Mouse (Mus musculus): ENCODE data around the gene Hnrnph1. TPM values are rescaled to one million over a fixed set of nuclear protein-coding genes. Genes with fewer than 3 reads are reported as not detected.

The Hnrnph1 gene
- polyA plus RNA-seq (2014; fragmentation: Illumina TruSeq; extraction: RNeasy Lipid Tissue Mini Kit (QIAGEN cat#74804); ENCODE audit: low replicate concordance) = 820 TPM

GRCm38 (mm10) chr11:50376911-50377891, at the start of gene Hnrnph1:
TSS of gene Hnrnph1 (plus strand) at chr11:50376990.

GRCm38 (mm10) chr11:50354162-50354561, 22.6 kb upstream of the Hnrnph1 start, which contains the start of gene Cby3:
TSS of gene Cby3 (plus strand) at chr11:50354462.

GRCm38 (mm10) chr11:50430277-50431133, 53.7 kb downstream of the Hnrnph1 start, which contains the start of gene Rufy1:
TSS of gene Rufy1 (minus strand) at chr11:50431125.

Other genes with a start within 250 kb of the Hnrnph1 start
- gene Tbc1d9b, start 245.6 kb upstream of the Hnrnph1 start, polyA plus RNA-seq (2014; fragmentation: Illumina TruSeq; extraction: RNeasy Lipid Tissue Mini Kit (QIAGEN cat#74804); ENCODE audit: low replicate concordance) = 2.2 TPM
- gene Mrnip, start 202.5 kb upstream of the Hnrnph1 start, polyA plus RNA-seq (2014; fragmentation: Illumina TruSeq; extraction: RNeasy Lipid Tissue Mini Kit (QIAGEN cat#74804); ENCODE audit: low replicate concordance) = not detected
- gene Sqstm1, start 166.2 kb upstream of the Hnrnph1 start, polyA plus RNA-seq (2014; fragmentation: Illumina TruSeq; extraction: RNeasy Lipid Tissue Mini Kit (QIAGEN cat#74804); ENCODE audit: low replicate concordance) = 102 TPM
- 1.6 TPM for gene Mgat4b, start 166.1 kb upstream of the Hnrnph1 start, polyA plus RNA-seq (2014; fragmentation: Illumina TruSeq; extraction: RNeasy Lipid Tissue Mini Kit (QIAGEN cat#74804); ENCODE audit: low replicate concordance)
- not detected for gene Ltc4s, start 138.4 kb upstream of the Hnrnph1 start, polyA plus RNA-seq (2014; fragmentation: Illumina TruSeq; extraction: RNeasy Lipid Tissue Mini Kit (QIAGEN cat#74804); ENCODE audit: low replicate concordance)
- gene Maml1, start 84.7 kb upstream of the Hnrnph1 start, polyA plus RNA-seq (2014; fragmentation: Illumina TruSeq; extraction: RNeasy Lipid Tissue Mini Kit (QIAGEN cat#74804); ENCODE audit: low replicate concordance) = 5.2 TPM
- 558 TPM for gene Canx, start 51.3 kb upstream of the Hnrnph1 start, polyA plus RNA-seq (2014; fragmentation: Illumina TruSeq; extraction: RNeasy Lipid Tissue Mini Kit (QIAGEN cat#74804); ENCODE audit: low replicate concordance)
- gene Cby3, start 22.5 kb upstream of the Hnrnph1 start, polyA plus RNA-seq (2014; fragmentation: Illumina TruSeq; extraction: RNeasy Lipid Tissue Mini Kit (QIAGEN cat#74804); ENCODE audit: low replicate concordance) = not detected
- 28.8 TPM for gene Rufy1, start 54.1 kb downstream of the Hnrnph1 start, polyA plus RNA-seq (2014; fragmentation: Illumina TruSeq; extraction: RNeasy Lipid Tissue Mini Kit (QIAGEN cat#74804); ENCODE audit: low replicate concordance)
- 0.59 TPM for gene Adamts2, start 225.1 kb downstream of the Hnrnph1 start, polyA plus RNA-seq (2014; fragmentation: Illumina TruSeq; extraction: RNeasy Lipid Tissue Mini Kit (QIAGEN cat#74804); ENCODE audit: low replicate concordance)

Data from small intestine, adult 10 weeks (tissue).